Mouse (Mus musculus) limb, embryonic 11.5 days (tissue): ENCODE results near the gene Cks1brt. TPM values are rescaled to one million over a fixed set of nuclear protein-coding genes. Genes with fewer than 3 reads are reported as not detected.

Experiments used
- microRNA-seq: library from miRNA; unstranded; fragments of <30 nt; microRNA quantifications from one replicate; pipeline ENCODE4, GENCODE M21; 2016
- polyA plus RNA-seq: library from polyadenylated mRNA; unstranded; fragments of >200 nt; fragmentation: Nextera tagmentation; extraction: Ambion mirVana; gene quantifications from 2 replicates; pipeline ENCODE4 v1.2.1, GENCODE M21; 2014

The Cks1brt gene
- polyA plus RNA-seq, 1 experiment from 2014 or later = not detected

Small RNA genes within 50 kb of the gene (microRNA-seq; reads per million reads assigned to microRNA genes)
- gene Gm23388 = 4.9 reads per million, percentile 10 among the genes with 10 or more reads in this experiment

Other genes with a start within 250 kb of the Cks1brt start
- 9.1 and 11.0 TPM in 2 replicates for gene Klf1, start 250.0 kb upstream of the Cks1brt start, polyA plus RNA-seq
- 8.2 and 8.6 TPM in 2 replicates for gene Dnase2a, start 243.4 kb upstream of the Cks1brt start, polyA plus RNA-seq
- gene Mast1, start 214.6 kb upstream of the Cks1brt start, polyA plus RNA-seq = 0.17 and 0.71 TPM in 2 replicates
- gene Rtbdn, start 204.9 kb upstream of the Cks1brt start, polyA plus RNA-seq = 0.16 TPM in 1 of 2 replicates, not detected in the other
- gene Gm49661, start 182.5 kb upstream of the Cks1brt start, polyA plus RNA-seq = not detected in 2 replicates
- gene Prdx2, start 182.3 kb upstream of the Cks1brt start, polyA plus RNA-seq = 1,235 and 1,326 TPM in 2 replicates
- gene Rnaseh2a, start 182.2 kb upstream of the Cks1brt start, polyA plus RNA-seq = 127 and 133 TPM in 2 replicates
- 7.2 and 7.7 TPM in 2 replicates for gene Junb, start 173.2 kb upstream of the Cks1brt start, polyA plus RNA-seq
- gene Hook2, start 161.3 kb upstream of the Cks1brt start, polyA plus RNA-seq = 14.5 and 15.2 TPM in 2 replicates
- not detected in 2 replicates for gene Best2, start 137.4 kb upstream of the Cks1brt start, polyA plus RNA-seq
- gene Asna1, start 126.6 kb upstream of the Cks1brt start, polyA plus RNA-seq = 119 and 131 TPM in 2 replicates
- gene Trir, start 125.1 kb upstream of the Cks1brt start, polyA plus RNA-seq = 194 and 197 TPM in 2 replicates
- 12.7 and 16.3 TPM in 2 replicates for gene Tnpo2, start 115.0 kb upstream of the Cks1brt start, polyA plus RNA-seq
- 21.0 and 21.2 TPM in 2 replicates for gene Fbxw9, start 91.9 kb upstream of the Cks1brt start, polyA plus RNA-seq
- 0.75 TPM in 1 of 2 replicates, not detected in the other for gene Gm5741, start 83.9 kb upstream of the Cks1brt start, polyA plus RNA-seq
- 69.4 and 73.8 TPM in 2 replicates for gene Dhps, start 80.2 kb upstream of the Cks1brt start, polyA plus RNA-seq
- gene Wdr83os, start 71.2 kb upstream of the Cks1brt start, polyA plus RNA-seq = 112 and 115 TPM in 2 replicates
- gene Wdr83, start 70.6 kb upstream of the Cks1brt start, polyA plus RNA-seq = 54.9 and 57.7 TPM in 2 replicates
- 22.1 and 23.4 TPM in 2 replicates for gene Man2b1, start 68.7 kb upstream of the Cks1brt start, polyA plus RNA-seq
- gene Zfp791, start 28.8 kb upstream of the Cks1brt start, polyA plus RNA-seq = 2.1 and 2.3 TPM in 2 replicates
- gene Olfr371, start 74.1 kb downstream of the Cks1brt start, polyA plus RNA-seq = not detected in 2 replicates
- gene Orc6, start 147.7 kb downstream of the Cks1brt start, polyA plus RNA-seq = 158 and 159 TPM in 2 replicates
- 137 and 150 TPM in 2 replicates for gene Vps35, start 147.9 kb downstream of the Cks1brt start, polyA plus RNA-seq
- gene Mylk3, start 234.4 kb downstream of the Cks1brt start, polyA plus RNA-seq = 1.4 and 1.7 TPM in 2 replicates